Mouse (Mus musculus) mouse trophoblast stem cell (cell line): ENCODE measurements at regions not wholly inside any gene's neighbourhood (a gene's known extent, or its start where the extent isn't known, plus 50 kb on each side); places are given as distances from the start of the nearest gene placed in this dataset.
"Not testable (repeated sequence)": the region's sequence is repeated elsewhere in the genome, so short reads cannot be mapped to it uniquely, and the experiment has no call there.

ENCODE experiments used
- in situ Hi-C, 2 experiments: fragments of 300-500 bp; cut with MseI, MboI; formaldehyde crosslinking; loops; 2 replicates in 1 of 2; 3 replicates in 1 of 2; pipeline ENCODE4 v1.15.1; 2025

DNA sequence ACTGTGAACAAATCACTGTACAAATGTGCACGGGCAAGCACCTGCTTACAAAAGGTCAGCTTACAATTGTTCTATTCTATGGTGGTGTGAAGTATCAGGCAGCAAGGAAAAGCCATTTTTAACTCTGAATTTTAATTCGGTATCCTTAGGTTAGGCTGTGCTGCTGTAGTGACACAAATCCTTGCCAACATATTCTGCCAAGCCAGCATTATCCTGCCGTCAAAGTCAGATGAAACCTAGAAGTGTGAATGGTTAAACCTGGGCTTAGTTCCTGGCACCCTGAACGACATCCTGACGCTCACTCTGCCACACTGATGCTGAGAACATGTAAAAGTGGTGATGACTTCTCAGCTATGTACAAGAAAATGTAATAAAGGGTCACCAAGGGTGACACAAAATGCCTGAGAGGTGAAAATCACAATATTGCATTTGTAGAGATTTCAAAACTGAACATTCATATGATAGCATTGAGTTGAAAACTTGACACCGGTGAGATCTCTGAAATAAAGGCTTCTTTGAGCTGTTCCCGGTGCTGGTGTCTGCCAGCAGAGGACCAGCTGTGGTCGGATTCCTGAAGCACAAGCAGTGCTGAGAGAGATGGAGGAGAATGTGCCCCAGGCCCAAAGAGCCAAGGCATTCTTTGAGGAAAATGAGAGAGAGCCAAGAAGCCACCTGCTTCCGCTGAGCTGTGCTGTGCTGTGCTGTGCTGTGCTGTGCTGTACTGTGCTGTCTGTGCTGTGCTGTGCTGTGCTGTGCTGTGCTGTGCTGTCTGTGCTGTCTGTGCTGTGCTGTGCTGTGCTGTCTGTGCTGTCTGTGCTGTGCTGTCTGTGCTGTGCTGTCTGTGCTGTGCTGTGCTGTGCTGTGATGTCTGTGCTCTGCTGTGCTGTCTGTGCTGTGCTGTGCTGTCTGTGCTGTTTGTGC lies 195.9 kb downstream of the Tcp10c start:
- in situ Hi-C loops, result loop anchor here in 1 of 2 experiments (5.0 to 10.0 kb wide), 2 partner anchors 318 to 345 kb away; partner anchors contain the start of gene Smok2b

DNA sequence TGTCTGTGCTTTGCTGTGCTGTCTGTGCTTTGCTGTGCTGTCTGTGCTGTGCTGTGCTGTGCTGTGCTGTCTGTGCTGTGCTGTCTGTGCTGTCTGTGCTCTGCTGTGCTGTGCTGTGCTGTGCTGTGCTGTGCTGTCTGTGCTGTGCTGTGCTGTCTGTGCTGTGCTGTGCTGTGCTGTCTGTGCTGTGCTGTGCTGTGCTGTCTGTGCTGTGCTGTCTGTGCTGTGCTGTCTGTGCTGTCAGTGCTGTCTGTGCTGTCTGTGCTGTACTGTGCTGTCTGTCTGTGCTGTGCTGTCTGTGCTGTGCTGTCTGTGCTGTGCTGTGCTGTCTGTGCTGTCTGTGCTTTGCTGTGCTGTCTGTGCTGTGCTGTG lies 196.5 kb downstream of the Tcp10c start:
- in situ Hi-C loops, result not testable (repeated sequence)

GRCm38 (mm10) chr17:13551693-13552404 lies 197.5 kb downstream of the Tcp10c start:
- in situ Hi-C loops, result not testable (repeated sequence)

- in situ Hi-C loops, result not testable (repeated sequence)
These were observed 198.5 kb downstream of the Tcp10c start for GRCm38 (mm10) chr17:13552840-13553239.

- in situ Hi-C loops, result not testable (repeated sequence)
These were observed 201.1 kb downstream of the Tcp10c start for GRCm38 (mm10) chr17:13555311-13556059.

DNA sequence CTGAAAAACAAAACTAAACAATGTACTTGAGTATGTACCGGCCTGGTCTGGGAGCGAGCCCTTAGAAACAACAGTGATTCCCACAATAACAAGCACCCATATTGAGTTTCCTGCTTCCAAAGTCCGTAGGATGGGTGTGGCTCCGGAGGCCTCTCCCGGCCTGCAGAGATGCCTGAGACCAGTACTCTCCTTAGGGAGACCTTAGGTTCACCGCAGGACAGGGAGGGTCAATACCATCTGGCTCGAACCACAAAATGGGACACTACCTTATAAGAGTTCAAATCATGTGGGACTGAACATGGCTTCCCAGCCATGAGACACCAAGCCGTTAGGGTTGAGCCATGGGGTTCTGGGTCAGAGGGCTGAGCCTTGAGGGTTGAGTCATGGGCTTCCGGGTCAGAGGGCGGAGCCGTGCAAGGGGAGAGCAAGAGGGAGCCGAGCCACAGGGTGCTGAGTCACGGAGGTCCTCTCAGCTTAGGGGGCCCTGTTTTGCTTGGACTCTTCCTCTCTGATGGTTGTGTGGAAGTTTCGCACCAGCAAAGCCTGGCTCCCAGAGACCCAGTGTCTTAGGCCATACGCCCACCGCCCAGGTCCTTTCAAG lies 201.8 kb downstream of the Tcp10c start:
- in situ Hi-C loops, result not testable (repeated sequence)

GRCm38 (mm10) chr17:13558863-13559262 lies 201.5 kb upstream of the Afdn start:
- in situ Hi-C loops, result no loop called here

- in situ Hi-C loops, result no loop called here
These were observed 199.0 kb upstream of the Afdn start for GRCm38 (mm10) chr17:13561342-13561741.

DNA sequence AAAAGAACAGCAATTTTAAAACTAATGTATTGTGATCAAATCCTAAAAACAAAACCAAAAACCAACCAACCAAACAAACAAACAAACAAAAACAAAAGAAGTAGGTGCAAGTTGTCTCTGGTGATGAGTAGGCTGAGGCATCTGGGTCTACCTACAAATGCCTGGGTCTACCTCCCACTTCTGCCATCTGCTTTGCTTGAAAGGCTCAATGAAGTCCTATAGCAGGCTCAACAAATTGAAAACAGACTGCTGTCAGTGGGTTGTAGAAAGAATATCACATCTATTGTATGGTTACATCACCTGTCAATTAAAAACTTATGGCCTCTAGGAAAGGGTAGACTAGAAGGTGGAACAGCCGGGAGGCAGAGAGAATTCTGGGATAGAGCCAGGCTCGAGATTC lies 197.4 kb upstream of the Afdn start:
- in situ Hi-C loops, result no loop called here

- in situ Hi-C loops, result loop anchor here in 1 of 2 experiments (5.0 kb wide), 1 partner anchor 92 kb away; no protein-coding TSS in a partner anchor
These were observed 195.5 kb upstream of the Afdn start for GRCm38 (mm10) chr17:13564800-13565199.

DNA sequence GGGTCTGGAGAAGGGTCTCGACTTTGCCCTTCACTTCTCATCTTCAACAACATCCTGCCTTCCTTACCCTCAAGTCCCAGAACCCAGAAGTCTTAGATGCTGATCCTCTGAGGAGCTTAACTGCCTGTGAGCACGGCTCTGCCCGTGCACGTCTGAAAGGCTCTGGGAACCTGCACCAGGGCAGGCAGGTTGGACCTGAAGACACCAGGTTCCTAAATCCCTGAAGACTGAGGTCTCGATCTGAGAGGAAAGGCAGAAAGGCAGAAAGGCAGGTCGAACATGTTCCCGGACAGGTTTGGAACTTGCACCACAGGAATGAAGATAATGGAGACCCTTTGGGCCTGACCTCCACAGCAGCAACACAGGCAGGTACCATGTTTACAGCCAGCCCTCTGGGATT lies 193.7 kb upstream of the Afdn start:
- in situ Hi-C loops, result loop anchor here in 1 of 2 experiments (5.0 kb wide), 1 partner anchor 94 kb away; no protein-coding TSS in a partner anchor

DNA sequence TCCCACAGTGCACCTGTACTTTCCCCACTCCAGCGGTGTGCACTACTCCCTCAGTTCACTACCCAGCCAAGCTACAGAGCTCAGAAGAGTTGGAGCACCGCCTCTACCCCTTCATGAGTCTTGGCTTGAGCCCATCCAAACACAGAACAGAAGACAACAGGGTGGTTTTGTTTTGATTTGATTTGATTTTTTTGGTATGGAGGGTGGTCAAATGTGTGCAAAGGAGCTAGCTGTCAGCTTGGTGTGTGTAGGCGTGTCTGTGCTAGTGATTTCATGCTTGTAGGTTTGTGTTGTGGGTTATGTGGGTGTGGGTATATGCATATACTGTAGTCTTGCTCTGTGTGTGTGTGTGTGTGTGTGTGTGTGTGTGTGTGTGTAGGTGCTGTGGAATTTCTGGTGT lies 193.2 kb upstream of the Afdn start:
- in situ Hi-C loops, result loop anchor here in 1 of 2 experiments (5.0 kb wide), 1 partner anchor 95 kb away; no protein-coding TSS in a partner anchor

- in situ Hi-C loops, result no loop called here
These were observed 189.5 kb upstream of the Afdn start for GRCm38 (mm10) chr17:13570796-13571195.

- in situ Hi-C loops, result no loop called here
These were observed 188.0 kb upstream of the Afdn start for GRCm38 (mm10) chr17:13572204-13572833.

DNA sequence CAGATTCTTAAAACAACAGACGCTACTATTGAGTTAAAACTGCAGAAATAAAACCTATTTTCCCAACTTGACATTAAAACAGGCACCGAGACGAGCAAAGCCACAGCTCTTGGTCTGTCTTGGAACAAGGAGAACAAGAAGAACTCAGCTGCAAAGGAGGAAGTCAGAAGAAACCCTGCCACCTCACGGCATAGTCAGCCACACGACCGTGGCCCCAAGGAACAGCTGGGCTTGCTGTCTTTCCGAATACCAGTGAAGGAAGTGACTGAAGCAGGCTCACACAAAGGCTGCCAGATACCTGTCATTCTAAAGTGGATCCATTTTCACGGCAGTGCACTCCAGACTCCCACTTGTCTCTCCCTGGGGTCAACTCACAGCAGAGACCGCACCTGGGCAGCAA lies 187.3 kb upstream of the Afdn start:
- in situ Hi-C loops, result no loop called here

DNA sequence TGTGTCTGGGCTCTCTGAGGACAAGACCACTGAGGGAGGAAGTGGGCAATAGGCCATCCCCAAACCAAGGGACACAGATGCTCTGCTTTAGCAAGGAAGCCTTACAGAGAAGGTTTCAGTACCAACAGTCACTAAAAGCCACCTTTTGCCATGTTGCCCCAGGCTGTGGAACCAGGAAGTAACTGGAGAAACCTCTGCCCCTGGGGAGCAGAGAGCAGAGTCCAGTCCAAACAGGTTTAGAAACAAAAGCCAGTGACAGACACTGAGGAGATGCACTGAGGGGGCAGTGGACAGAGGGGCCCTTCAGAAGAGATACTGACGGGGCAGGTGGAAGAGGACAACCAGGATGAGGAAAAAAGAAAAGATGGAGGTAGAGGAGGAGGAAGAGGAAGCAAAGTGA lies 186.2 kb upstream of the Afdn start:
- in situ Hi-C loops, result no loop called here

DNA sequence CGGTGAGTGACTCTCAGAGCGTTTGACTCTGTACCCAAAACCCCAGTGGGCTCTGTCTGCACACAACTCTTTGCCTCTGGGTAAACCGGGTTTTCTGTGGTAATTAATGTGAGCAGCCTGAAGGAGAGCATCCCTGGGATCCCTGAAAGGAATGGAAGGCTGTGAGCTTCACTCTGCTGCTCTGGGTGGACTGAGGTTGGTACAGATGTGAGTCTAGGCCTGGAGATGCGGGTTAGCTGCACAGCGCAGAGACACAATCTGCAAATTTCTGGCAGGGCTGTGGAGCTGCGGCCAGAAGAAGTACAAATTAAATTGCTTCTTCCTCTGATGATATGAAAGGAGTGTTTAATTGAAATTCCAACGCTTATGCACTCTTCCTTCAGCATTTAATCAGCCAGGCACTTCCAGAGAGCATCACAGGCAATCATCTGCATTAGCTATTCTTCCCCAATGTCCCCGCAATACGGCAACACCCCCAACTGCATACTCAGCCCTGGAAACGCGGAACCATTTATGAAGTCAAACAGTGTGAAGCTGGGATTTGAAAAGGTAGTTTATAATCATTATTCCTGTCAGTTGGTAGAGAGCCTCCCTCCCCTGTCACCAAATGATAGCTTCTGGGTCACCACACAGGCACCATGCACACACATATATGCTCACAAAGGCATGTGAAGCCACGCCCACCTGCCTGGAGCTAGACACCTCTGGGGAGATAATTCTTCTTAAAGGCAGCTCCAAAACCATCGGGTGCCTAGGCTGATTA lies 185.5 kb upstream of the Afdn start:
- in situ Hi-C loops, result no loop called here

DNA sequence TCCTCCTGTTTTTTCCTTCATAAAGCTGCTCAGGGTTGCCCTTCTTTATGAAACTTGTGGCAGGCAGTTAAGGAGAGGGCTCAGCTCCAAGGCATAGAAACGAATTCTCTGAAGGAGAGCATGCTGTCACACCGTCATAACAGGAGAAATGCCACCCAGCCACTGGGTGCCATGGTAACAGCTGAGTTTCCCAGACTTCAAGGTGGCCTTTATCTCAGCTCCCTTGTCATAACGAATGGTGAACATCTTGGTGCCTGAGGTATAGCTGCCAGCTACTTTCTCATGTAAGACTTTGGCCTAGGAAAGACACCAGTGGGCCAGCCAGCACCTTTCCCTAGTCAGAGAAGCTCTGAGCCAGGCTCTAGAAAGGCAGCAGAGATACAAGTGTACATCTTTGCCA lies 182.5 kb upstream of the Afdn start:
- in situ Hi-C loops, result no loop called here

DNA sequence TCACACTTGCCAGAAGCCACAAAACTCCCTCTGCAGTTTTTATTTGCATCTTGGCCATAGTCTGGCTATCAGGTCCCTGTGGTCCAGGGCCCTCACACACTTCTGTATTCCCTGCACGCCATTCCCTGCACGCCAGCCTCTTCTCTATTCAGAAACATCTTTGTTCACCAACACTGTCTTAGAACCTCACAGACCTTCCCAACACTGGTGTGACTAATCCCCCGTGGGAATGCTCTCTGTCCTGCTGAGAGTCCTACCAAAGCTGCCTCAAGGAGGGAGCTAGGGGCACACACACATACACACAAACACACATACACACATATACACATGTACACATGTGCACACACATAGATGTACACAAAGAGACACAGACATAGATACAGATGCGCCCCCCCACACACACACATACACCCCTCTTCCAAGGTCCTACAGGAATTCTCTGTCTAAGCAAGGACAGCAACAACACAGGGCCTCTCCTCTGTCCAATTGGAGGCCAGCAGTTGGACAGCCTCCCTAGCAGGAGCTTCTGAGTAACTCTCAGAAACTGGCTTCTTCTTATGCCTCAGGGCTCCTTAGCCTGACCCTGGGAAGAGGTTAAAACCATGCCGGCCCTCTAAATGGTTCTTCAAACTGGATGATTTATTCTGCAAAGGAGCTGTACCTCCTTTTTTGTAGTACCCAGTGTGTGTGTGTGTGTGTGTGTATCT lies 179.0 kb upstream of the Afdn start:
- in situ Hi-C loops, result no loop called here
